Mouse (Mus musculus): ENCODE data around the gene Fbxo45.
"Not testable (repeated sequence)": the region's sequence is repeated elsewhere in the genome, so short reads cannot be mapped to it uniquely, and the experiment has no call there.

Gene Fbxo45

DNA sequence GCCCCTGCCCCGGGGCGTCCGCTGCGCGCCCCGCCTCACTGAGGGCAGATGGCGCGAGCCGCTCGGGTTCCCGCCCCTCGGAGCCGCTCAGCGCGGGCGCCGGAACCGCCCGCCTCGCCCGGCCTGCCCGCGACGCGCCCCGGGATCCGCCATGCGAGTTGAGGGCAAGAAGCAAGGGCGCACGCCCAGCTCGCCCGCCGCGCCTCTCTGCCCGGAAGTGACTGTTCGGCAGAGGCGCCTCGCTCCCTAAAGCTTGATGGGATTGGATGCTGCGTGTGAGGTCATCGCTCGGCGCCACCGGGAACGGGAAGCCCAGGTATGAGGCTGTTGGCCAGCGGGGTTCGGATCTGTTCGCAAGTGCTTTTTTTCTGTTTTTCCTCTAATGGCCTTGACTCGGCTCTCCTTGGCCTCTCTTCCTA lies at the start of gene Fbxo45, which contains the start of gene Wdr53:
Gene Fbxo45, minus strand, starts transcription at position 207 of the 419 bp plus-strand sequence.
Gene Wdr53, plus strand, starts transcription at position 276 of the 419 bp plus-strand sequence.
- DNase-seq: peak; percentile 98

DNA sequence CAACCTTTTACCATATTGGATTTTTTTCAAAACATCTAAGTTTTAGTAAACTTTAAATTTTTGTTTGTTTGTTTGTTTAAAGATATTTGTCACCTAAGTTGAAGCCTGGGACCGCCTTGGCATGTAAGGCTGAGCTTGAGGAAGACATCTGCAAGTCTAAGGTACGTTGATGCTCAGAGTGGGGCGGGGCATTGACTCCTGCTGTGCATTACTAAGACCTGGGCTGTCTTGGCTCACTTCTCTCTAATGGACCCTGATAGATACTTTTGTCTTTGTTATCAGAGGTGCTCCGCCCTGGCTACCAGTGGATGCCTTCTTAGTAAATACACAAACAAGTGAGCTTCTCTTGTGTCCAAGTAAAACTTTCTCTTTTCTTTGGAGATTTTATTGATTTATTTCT lies 44.9 kb upstream of the Fbxo45 start:
- no peak for DNase-seq

DNA sequence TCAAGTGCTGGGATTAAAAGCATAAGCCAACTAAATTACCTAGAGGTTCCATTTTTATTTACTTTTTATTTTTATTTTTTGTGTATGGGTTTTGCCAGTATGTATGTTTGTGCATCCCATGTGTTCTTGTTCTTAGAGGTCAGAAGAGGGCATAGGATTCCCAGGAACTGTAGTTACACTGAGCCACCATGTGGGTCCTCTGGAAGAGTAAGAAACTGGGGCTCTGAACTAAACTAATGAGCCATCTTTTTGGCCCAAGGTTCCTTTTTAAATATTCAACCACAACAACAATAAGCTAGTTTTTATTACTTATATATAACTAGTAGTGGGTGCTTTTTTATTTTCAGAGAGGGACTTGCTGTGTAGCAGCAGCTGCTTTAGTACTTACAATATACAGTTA lies 35.6 kb upstream of the Fbxo45 start:
- DNase-seq: no peak

- DNase-seq: no peak
Measured at GRCm38 (mm10) chr16:32280211-32280610, 33.3 kb upstream of the Fbxo45 start.

GRCm38 (mm10) chr16:32278396-32278795 lies 31.4 kb upstream of the Fbxo45 start:
- no peak for DNase-seq

GRCm38 (mm10) chr16:32277308-32278256 lies 30.6 kb upstream of the Fbxo45 start, which contains the start of gene Rnf168:
Gene Rnf168 (plus strand): TSS chr16:32277459.
- peak; percentile 93 for DNase-seq

GRCm38 (mm10) chr16:32275830-32276229 lies 28.9 kb upstream of the Fbxo45 start:
- DNase-seq: no peak

DNA sequence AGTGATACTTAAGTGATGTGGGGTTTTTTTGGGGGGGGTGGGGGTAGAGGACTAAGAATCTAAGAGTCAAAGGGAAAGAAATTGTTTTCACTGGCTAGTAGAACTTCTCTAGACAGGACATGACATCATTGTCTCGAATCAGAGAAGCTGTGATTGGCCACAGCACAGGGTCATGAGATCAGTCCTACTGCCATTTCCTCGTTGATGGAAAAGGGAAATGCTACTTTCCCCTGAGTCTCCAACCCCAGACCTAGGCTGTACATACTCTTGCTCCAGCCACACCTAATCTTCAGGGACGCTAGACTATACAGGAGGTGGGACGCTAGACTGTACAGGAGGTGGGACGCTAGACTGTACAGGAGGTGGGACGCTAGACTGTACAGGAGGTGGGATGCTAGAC lies 28.1 kb upstream of the Fbxo45 start:
- no peak for DNase-seq

GRCm38 (mm10) chr16:32273338-32273737 lies 26.4 kb upstream of the Fbxo45 start:
- no peak for DNase-seq

- no peak for DNase-seq
Measured at GRCm38 (mm10) chr16:32271291-32271690, 24.3 kb upstream of the Fbxo45 start, which contains the start of gene Smco1. Gene Smco1 (plus strand): TSS chr16:32271468.

DNA sequence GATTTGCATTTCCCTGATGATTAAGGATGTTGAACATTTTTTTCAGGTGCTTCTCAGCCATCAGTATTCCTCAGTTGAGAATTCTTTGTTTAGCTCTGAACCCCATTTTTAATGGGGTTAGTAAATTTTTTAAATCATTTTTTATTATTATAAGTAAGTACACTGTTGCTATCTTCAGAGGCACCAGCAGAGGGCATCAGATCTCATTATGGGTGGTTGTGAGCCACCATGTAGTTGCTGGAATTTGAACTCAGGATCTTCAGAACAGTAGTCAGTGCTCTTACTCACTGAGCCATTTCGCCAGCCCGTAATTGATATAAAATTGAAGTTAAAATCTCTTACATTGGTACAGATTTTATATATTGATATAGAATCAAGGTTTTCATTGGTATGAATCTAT lies 17.3 kb upstream of the Fbxo45 start:
- peak; percentile 31 for DNase-seq

DNA sequence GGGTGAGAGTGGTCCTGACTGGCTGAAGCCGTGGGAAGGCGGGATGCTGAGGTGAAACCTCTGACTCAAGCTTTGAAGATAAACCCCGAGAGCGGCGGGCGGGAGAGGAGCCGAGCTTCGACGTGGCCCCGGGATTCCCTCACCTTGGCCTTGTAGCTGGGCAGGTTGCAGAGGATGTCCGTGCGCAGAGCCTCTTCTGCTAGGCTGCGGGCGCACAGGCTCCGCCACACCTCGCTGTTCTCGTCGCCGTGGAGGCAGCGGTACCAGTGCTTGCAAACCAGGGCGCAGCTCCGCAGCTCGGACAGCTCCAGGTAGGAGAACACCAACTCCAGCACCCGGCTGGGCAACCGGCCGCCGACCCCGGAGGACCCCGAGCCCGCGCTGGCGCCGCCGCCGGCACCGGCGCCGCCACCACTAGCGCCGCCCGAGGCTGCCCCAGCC lies 587 bp downstream of the Fbxo45 start:
- DNase-seq: peak; percentile 34

DNA sequence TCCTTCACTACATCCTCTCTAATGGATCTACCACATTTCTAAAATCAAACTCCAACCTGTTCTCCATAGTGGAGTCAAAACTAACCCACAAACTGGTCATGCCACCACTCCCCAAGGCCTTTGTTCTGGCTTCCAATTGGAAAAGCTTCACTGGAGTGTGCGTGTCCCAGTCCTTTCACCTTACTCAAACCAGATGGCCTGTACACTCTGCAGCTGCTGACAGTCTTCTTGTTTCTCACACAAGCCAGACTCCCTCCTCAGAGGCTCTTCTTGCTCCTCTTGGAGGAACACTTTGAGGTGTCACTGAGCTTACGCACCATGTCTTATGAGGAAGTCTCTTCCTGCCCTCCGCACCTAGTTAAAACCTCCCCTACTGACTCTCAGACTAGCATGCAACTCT lies 3.1 kb downstream of the Fbxo45 start:
- no peak for DNase-seq

DNA sequence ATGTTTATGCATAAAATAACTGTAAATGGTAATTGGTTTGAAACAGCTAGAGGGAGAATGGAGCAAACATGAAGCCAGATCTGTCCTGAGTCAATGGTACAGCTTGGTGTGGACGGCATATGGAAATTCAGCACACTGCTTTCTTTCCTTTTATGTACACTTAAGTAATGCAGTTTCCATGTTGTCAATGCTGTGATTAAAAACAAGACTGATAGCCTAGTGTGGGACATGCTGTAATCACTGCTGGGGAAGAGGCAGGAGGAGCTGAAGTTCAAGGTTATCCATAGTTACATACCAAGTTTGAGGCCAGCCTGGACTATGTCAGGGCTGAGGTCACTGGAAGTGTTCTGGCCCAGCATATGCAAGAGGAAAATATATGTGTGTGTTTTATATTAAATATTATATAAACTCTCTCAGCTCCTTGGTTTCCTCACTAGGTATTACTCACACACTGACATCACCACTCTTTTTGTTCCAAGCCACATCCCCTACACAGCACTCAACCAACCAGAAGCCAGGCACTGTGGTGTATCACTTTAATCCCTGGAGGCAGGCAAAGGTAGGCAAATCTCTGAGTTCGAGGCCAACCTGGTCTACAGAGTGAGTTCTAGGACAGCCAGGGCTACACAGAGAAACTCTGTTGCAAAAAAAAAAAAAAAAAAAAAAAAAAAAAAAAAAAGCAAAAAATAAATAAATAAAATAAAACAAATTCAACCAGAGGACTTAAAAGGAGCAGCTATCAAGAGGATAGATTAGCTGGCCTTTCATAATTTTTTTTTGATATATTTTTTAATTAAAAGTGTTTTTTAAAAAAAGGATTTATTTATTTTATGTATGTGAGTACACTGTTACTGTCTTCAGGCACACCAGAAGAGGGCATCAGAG lies 7.3 kb downstream of the Fbxo45 start:
- DNase-seq: no peak

GRCm38 (mm10) chr16:32237930-32238680 lies 8.9 kb downstream of the Fbxo45 start:
- DNase-seq: no peak

GRCm38 (mm10) chr16:32232050-32232449 lies 14.9 kb downstream of the Fbxo45 start:
- DNase-seq: not testable (repeated sequence)

- DNase-seq: no peak
Measured at GRCm38 (mm10) chr16:32222399-32222798, 24.6 kb downstream of the Fbxo45 start.

DNA sequence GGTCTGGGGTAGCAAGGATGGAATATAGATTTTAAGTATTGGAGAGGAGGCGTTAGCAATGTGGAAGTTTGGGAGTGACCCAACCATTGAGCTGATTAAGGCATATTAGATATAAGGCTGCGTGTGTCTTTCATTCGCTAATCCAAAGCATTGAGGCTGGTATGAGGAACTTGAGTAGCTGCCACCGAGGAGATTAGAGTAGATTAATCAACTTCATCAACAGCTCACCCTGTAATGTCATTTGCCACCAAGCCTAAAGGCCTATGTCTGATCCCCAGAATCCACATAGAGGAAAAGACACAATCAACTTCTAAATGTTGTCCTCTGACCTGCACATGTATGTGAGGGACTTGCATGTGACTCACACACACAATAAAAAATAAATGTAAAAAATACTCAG lies 25.2 kb downstream of the Fbxo45 start:
- no peak for DNase-seq

DNA sequence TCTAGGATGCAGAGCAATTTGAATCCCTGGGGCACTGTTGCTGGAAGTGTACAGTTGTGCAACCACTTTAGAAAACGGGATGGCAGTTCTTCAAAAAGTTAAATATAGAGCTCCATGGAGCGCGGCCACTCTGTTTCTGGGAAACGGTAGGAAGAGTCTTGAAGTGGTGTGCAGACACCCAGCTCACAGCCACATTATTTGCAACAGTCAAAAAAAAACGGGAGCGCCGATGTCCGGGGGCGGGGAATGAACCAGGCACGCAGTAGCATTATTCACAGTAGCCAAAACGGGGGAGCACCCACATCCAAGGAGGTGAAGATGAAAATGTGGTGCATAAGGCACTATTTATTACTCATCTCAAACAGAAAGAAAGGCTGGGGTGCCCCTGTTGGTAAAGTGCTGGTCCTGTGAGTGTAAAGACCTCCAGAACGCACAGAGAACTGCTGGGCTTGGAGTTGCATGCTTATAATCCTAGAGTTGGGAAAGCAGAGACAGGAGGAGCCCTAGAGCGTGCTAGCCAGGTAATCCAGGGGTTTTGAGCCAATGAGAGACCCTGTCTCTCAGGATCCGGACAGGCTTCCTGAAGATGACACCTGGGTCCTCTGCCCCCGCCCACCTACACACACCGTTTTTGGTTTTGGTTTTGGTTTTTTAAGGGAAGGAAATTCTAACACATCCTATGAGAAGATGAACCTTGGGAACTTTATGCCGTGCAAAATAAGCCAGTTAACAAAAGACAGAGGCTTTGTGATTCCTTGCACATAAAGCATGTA lies 32.0 kb downstream of the Fbxo45 start:
- no peak for DNase-seq

DNA sequence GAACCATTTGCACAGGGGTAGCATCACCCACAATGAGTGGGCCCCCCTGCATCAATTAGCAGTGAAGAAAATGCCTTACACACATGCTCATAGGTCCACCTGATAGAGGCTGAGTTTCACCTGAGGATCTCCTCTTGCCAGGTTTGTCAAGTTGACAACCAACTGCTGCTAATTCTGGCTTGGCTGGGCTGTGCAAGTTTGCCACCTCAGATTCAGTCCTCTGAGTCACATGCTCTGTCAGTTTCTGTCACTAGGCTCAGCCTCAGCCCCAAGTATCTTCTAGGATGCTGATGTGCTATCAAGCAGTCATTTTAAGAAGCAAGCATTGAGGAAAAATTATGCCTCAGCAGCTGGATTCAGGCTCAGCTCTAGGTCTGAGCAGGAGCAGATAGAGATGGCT lies 32.8 kb downstream of the Fbxo45 start:
- no peak for DNase-seq

- no peak for DNase-seq
Measured at GRCm38 (mm10) chr16:32204902-32205301, 42.1 kb downstream of the Fbxo45 start.

GRCm38 (mm10) chr16:32202681-32203080 lies 44.3 kb downstream of the Fbxo45 start:
- DNase-seq: peak; percentile 67
